Mouse (Mus musculus): ENCODE measurements at regions not wholly inside any gene's neighbourhood (a gene's known extent, or its start where the extent isn't known, plus 50 kb on each side); places are given as distances from the start of the nearest gene placed in this dataset.

DNA sequence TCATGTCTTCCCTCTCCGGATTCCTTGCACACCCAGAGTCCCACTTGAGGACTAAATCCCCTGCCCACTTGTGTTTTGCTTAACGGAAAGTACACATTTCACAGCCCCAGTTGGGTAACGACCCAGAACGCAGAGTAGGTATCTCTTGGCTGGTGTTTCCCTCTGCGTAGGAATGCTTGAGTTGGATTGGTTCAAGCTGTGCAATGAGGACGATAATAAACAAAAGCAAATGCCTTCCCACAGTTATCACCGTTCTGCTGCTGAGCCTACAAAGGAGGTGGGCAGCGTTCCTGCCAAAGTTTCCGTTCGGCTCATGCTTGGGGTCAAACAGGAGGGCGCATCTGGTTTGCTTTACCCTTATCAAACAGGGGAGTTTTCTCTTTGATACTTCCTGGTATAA lies 212.3 kb upstream of the Sfrp2 start:
- no peaks in the 10 kb centered on the region for H3K9me3 ChIP-seq (ENCODE audit: control insufficient read depth, low read length)
- H3K4me3 ChIP-seq (ENCODE audit: control insufficient read depth in 1 of 2, insufficient read depth in 1 of 2, low read depth in 1 of 2, low read length in 2 of 2), result no peak overlapping the region
- H3K4me1 ChIP-seq (ENCODE audit: control insufficient read depth in 2 of 2, insufficient read depth in 2 of 2, low read length in 2 of 2), result peaks cover 8 to 12% of the 10 kb centered on the region in 2 experiments; a peak in 3 of 4 replicates
- H3K9ac ChIP-seq (ENCODE audit: low read length), result no peak overlapping the region
- 27% methylated on average over 11 of the region's 11 CpGs for WGBS
- peak overlapping the region; percentile 41 to 50 for H3K27ac ChIP-seq (replicated peaks in 1 of 2; ENCODE audit: control insufficient read depth in 1 of 2, insufficient read depth in 1 of 2, low read depth in 2 of 2, low read length in 2 of 2)
- H3K4me2 ChIP-seq (ENCODE audit: low read length), result peak overlapping the region; percentile 40
- H3K36me3 ChIP-seq (ENCODE audit: control insufficient read depth, insufficient read depth, low read length), result no peaks in the 10 kb centered on the region
- ATAC-seq (ENCODE audit: insufficient number of reproducible peaks, insufficient read depth, low FRiP score, low read depth), result no peak
- no peaks in the 10 kb centered on the region for H3K27me3 ChIP-seq (ENCODE audit: control insufficient read depth, insufficient read depth, low read length)

DNA sequence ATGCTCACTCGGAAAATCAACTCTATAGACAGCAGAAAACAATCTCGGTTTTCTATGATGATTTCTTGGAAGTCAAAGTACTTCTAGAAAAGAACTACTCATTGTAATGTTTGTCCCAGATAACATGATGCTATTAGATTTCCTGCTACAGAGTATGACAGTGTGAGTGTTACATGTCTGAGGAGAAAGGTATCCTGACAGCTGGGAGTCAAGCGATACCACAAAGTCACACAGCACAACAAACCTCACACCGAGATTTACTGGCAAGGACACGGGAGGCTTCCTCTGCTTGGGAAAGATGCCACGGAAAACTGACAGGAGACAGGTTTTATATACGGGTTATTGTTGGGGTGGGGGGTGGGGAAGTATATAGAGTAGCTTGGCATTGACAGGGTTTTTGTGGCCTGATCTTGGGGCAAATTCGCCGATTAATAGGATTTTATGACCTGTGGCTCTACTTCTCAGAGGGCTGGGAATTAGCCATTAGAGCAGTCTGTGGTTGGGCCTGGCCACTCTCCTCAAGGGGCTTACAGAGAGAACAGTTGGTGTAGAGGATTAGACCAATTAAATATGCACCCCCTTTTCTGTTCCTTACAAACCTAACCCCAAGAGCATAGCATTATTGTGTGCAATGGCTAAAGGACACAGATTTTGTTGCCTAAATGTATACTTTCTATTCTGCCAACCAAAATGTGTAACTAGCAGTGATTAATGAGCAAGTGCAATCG lies 209.2 kb upstream of the Sfrp2 start:
- WGBS, result 82% methylated on average over 10 of the region's 10 CpGs
- Histone ChIP-seq H3K36me3 (ENCODE audit: control insufficient read depth, insufficient read depth, low read length) (no peaks in the 10 kb centered on the region), H3K4me1 (ENCODE audit: control insufficient read depth in 2 of 2, insufficient read depth in 2 of 2, low read length in 2 of 2) (peaks cover 8 to 12% of the 10 kb centered on the region in 2 experiments; a peak in 3 of 4 replicates), H3K4me2 (ENCODE audit: low read length) (no peak overlapping the region), H3K9me3 (ENCODE audit: control insufficient read depth, low read length) (no peaks in the 10 kb centered on the region), H3K27me3 (ENCODE audit: control insufficient read depth, insufficient read depth, low read length) (no peaks in the 10 kb centered on the region), H3K9ac (ENCODE audit: low read length) (no peak overlapping the region), H3K27ac (replicated peaks in 1 of 2; ENCODE audit: control insufficient read depth in 1 of 2, insufficient read depth in 1 of 2, low read depth in 2 of 2, low read length in 2 of 2) (no peak overlapping the region), H3K4me3 (ENCODE audit: control insufficient read depth in 1 of 2, insufficient read depth in 1 of 2, low read depth in 1 of 2, low read length in 2 of 2) (no peak overlapping the region)
- ATAC-seq (ENCODE audit: insufficient number of reproducible peaks, insufficient read depth, low FRiP score, low read depth), result no peak

DNA sequence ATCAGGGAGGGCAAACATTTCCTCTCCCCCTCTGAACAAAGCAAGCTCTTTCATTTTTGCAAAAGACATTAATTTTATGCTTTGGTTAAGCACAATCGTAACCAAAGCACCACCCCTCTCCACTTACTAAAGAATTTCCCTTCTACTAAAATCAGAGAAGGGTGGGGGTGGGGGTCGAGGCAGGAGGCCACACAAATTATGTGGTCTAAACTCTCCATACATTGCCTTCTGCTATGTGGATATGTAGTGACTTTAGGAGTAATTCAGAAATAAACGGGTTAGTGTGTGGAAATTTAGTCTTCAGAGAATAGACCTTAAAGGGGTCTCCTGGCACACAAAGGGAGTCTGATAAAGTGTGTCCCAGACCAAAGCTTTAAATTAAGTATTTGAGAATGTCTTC lies 204.1 kb upstream of the Sfrp2 start:
- Histone ChIP-seq H3K9ac (ENCODE audit: low read length) (no peak overlapping the region), H3K4me2 (ENCODE audit: low read length) (no peak overlapping the region), H3K4me3 (ENCODE audit: control insufficient read depth in 1 of 2, insufficient read depth in 1 of 2, low read depth in 1 of 2, low read length in 2 of 2) (no peak overlapping the region), H3K27me3 (ENCODE audit: control insufficient read depth, insufficient read depth, low read length) (no peaks in the 10 kb centered on the region), H3K9me3 (ENCODE audit: control insufficient read depth, low read length) (no peaks in the 10 kb centered on the region), H3K36me3 (ENCODE audit: control insufficient read depth, insufficient read depth, low read length) (no peaks in the 10 kb centered on the region), H3K4me1 (ENCODE audit: control insufficient read depth in 2 of 2, insufficient read depth in 2 of 2, low read length in 2 of 2) (no peaks in the 10 kb centered on the region), H3K27ac (replicated peaks in 1 of 2; ENCODE audit: control insufficient read depth in 1 of 2, insufficient read depth in 1 of 2, low read depth in 2 of 2, low read length in 2 of 2) (no peak overlapping the region)
- no peak for ATAC-seq (ENCODE audit: insufficient number of reproducible peaks, insufficient read depth, low FRiP score, low read depth)
- WGBS, result 71% methylated on average over 3 of the region's 3 CpGs

DNA sequence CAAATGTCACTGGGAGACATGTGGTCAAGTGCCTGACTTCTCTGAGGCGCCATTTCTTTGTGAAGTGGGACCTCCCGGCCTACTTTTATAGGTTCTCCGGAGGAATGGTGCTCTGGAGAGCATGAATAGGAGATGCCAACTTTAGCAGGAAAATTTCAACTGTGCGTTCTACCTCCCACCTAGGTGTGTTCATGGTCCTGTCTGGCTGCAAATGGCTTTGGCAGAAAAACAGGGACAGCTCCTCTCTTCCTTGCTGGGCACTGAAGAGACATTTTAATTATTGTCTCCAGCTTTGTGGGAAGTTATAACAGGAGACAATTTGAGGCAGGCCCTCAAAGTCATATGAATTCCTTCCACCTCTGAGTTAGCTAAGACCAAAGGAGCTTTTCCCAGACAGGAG lies 190.6 kb upstream of the Sfrp2 start:
- H3K4me2 ChIP-seq (ENCODE audit: low read length), result no peak overlapping the region
- H3K36me3 ChIP-seq (ENCODE audit: control insufficient read depth, insufficient read depth, low read length), result no peaks in the 10 kb centered on the region
- H3K4me3 ChIP-seq (ENCODE audit: control insufficient read depth in 1 of 2, insufficient read depth in 1 of 2, low read depth in 1 of 2, low read length in 2 of 2), result no peak overlapping the region
- no peaks in the 10 kb centered on the region for H3K9me3 ChIP-seq (ENCODE audit: control insufficient read depth, low read length)
- H3K27me3 ChIP-seq (ENCODE audit: control insufficient read depth, insufficient read depth, low read length), result no peaks in the 10 kb centered on the region
- no peak overlapping the region for H3K9ac ChIP-seq (ENCODE audit: low read length)
- WGBS, result 87% methylated on average over 4 of the region's 4 CpGs
- H3K4me1 ChIP-seq (ENCODE audit: control insufficient read depth in 2 of 2, insufficient read depth in 2 of 2, low read length in 2 of 2), result no peaks in the 10 kb centered on the region
- ATAC-seq (ENCODE audit: insufficient number of reproducible peaks, insufficient read depth, low FRiP score, low read depth), result no peak
- H3K27ac ChIP-seq (replicated peaks in 1 of 2; ENCODE audit: control insufficient read depth in 1 of 2, insufficient read depth in 1 of 2, low read depth in 2 of 2, low read length in 2 of 2), result no peak overlapping the region

DNA sequence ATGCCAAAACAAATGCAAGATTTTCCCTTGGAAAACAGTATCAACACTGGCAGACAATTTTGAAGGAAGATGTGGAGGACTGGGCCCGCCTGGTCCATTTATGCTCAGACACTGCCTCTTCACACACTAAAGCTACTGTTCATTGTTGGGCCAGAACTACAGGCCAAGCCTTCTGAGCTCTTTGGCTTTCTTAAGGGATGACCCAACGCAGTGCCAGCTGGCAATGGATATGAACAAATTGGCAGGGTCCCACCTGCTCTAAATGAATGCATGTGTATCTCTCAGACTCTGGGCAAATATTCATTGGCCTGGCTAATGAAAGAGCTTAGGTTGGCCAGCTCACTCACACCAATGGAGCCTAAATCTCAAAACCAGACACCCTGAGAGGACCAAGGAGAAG lies 190.0 kb upstream of the Sfrp2 start:
- Histone ChIP-seq H3K36me3 (ENCODE audit: control insufficient read depth, insufficient read depth, low read length) (no peaks in the 10 kb centered on the region), H3K4me2 (ENCODE audit: low read length) (no peak overlapping the region), H3K9me3 (ENCODE audit: control insufficient read depth, low read length) (no peaks in the 10 kb centered on the region), H3K4me1 (ENCODE audit: control insufficient read depth in 2 of 2, insufficient read depth in 2 of 2, low read length in 2 of 2) (peaks cover 0 to 2% of the 10 kb centered on the region in 2 experiments; a peak in 1 of 4 replicates), H3K4me3 (ENCODE audit: control insufficient read depth in 1 of 2, insufficient read depth in 1 of 2, low read depth in 1 of 2, low read length in 2 of 2) (no peak overlapping the region), H3K9ac (ENCODE audit: low read length) (no peak overlapping the region), H3K27me3 (ENCODE audit: control insufficient read depth, insufficient read depth, low read length) (no peaks in the 10 kb centered on the region), H3K27ac (replicated peaks in 1 of 2; ENCODE audit: control insufficient read depth in 1 of 2, insufficient read depth in 1 of 2, low read depth in 2 of 2, low read length in 2 of 2) (no peak overlapping the region)
- 77% methylated on average over 2 of the region's 2 CpGs for WGBS
- no peak for ATAC-seq (ENCODE audit: insufficient number of reproducible peaks, insufficient read depth, low FRiP score, low read depth)

DNA sequence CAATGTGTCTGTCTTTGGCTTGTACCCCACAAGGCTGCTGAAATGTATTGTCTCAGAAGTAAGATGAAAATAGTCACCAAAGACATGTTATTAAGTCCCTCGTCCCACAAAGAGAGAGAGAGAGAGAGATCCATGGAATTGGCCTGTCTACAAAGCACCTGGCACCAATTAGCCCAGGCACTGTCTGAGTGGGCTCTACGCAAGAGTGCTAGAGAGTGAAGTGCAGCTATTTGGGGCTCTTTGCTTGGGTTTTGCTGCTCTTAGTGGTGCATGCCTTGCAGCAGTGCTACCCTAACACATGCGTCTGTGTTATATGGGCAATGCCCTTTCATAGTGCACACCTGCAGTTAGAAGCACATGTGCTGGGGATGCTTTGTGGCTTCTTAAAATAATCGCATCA lies 185.4 kb upstream of the Sfrp2 start:
- Histone ChIP-seq H3K4me3 (ENCODE audit: control insufficient read depth in 1 of 2, insufficient read depth in 1 of 2, low read depth in 1 of 2, low read length in 2 of 2) (no peak overlapping the region), H3K36me3 (ENCODE audit: control insufficient read depth, insufficient read depth, low read length) (no peaks in the 10 kb centered on the region), H3K4me2 (ENCODE audit: low read length) (no peak overlapping the region), H3K27me3 (ENCODE audit: control insufficient read depth, insufficient read depth, low read length) (no peaks in the 10 kb centered on the region), H3K4me1 (ENCODE audit: control insufficient read depth in 2 of 2, insufficient read depth in 2 of 2, low read length in 2 of 2) (peaks cover 0 to 2% of the 10 kb centered on the region in 2 experiments; a peak in 2 of 4 replicates), H3K9ac (ENCODE audit: low read length) (no peak overlapping the region), H3K9me3 (ENCODE audit: control insufficient read depth, low read length) (no peaks in the 10 kb centered on the region), H3K27ac (replicated peaks in 1 of 2; ENCODE audit: control insufficient read depth in 1 of 2, insufficient read depth in 1 of 2, low read depth in 2 of 2, low read length in 2 of 2) (no peak overlapping the region)
- no peak for ATAC-seq (ENCODE audit: insufficient number of reproducible peaks, insufficient read depth, low FRiP score, low read depth)
- WGBS, result 69% methylated on average over 4 of the region's 4 CpGs

DNA sequence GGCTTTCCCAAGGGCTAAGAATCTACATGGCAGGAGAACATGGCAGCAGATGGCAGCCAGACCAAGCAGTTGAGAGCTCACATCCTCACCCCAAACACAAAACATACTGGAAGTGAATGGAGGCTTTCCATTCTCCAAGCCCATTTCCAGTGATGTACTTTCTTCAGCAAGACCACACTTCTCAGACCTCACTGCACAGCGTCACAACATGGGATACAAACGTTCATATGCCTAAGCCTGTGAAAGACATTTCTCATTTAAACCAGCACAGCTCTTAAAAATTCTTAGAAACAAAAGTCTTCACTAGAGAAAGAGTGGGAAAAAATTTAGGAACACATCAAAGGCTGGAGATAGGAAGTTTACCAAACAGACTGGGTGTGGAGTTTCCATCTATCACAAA lies 183.9 kb upstream of the Sfrp2 start:
- Histone ChIP-seq H3K9ac (ENCODE audit: low read length) (no peak overlapping the region), H3K4me1 (ENCODE audit: control insufficient read depth in 2 of 2, insufficient read depth in 2 of 2, low read length in 2 of 2) (peaks cover 0 to 2% of the 10 kb centered on the region in 2 experiments; a peak in 2 of 4 replicates), H3K27me3 (ENCODE audit: control insufficient read depth, insufficient read depth, low read length) (no peaks in the 10 kb centered on the region), H3K27ac (replicated peaks in 1 of 2; ENCODE audit: control insufficient read depth in 1 of 2, insufficient read depth in 1 of 2, low read depth in 2 of 2, low read length in 2 of 2) (no peak overlapping the region), H3K4me2 (ENCODE audit: low read length) (no peak overlapping the region), H3K4me3 (ENCODE audit: control insufficient read depth in 1 of 2, insufficient read depth in 1 of 2, low read depth in 1 of 2, low read length in 2 of 2) (no peak overlapping the region), H3K9me3 (ENCODE audit: control insufficient read depth, low read length) (no peaks in the 10 kb centered on the region), H3K36me3 (ENCODE audit: control insufficient read depth, insufficient read depth, low read length) (no peaks in the 10 kb centered on the region)
- WGBS, result 78% methylated on average over 2 of the region's 2 CpGs
- ATAC-seq (ENCODE audit: insufficient number of reproducible peaks, insufficient read depth, low FRiP score, low read depth), result no peak

Measured in heart, embryonic 14.5 days (tissue).